Mouse (Mus musculus) erythroblast, embryonic 14.5 days (primary cell): ENCODE results near the gene Izumo1r.

Experiments
- GATA1 ChIP-seq: IDR thresholded peaks from 2 replicates; pipeline ENCODE4 v1.6.1; 2012; ENCODE audit warnings: low read length, inconsistent platforms, mixed read lengths
- TAL1 ChIP-seq: IDR thresholded peaks from 3 replicates; pipeline ENCODE4 v1.6.1; 2012; ENCODE audit warnings: low read length, inconsistent platforms, mixed read lengths

- TF ChIP-seq GATA1 (no peak), TAL1 (no peak)
Measured at GRCm38 (mm10) chr9:14918825-14919668, 15.3 kb upstream of the Izumo1r start.
